Mouse (Mus musculus) layer of hippocampus, postnatal 14 days (tissue): ENCODE results near the gene Kcne4. TPM values are rescaled to one million over a fixed set of nuclear protein-coding genes. Genes with fewer than 3 reads are reported as not detected.
"Not testable (repeated sequence)": the region's sequence is repeated elsewhere in the genome, so short reads cannot be mapped to it uniquely, and the experiment has no call there.

Experiments
- DNase-seq, 2 experiments: peaks; one replicate each; pipeline ENCODE4 v3.0.0; 2021 to 2022; ENCODE audit warnings: low spot score in 2 of 2, mixed read lengths in 1 of 2
- long read RNA-seq, 2 experiments: library from polyadenylated mRNA; stranded (forward); transcript quantifications; one replicate each; pipeline ENCODE4 v2.0.0; 2021
- total RNA-seq, 2 experiments: library from RNA; stranded (reverse); gene quantifications; 2 replicates each; pipeline ENCODE4 v1.2.3; 2021

The Kcne4 gene
- 1 to 10 TPM in 1 of 2 experiments, under 1 TPM in 1; 0.88 to 1.4 TPM for total RNA-seq
- long read RNA-seq, experiment 1, partial matches to known transcripts: 1 of 2 reads
- long read RNA-seq, experiment 1, other reads (novel, unspliced or antisense): 0 of 2 reads
- long read RNA-seq, experiment 2, partial matches to known transcripts: 0 of 1 reads
- long read RNA-seq, experiment 2, other reads (novel, unspliced or antisense): 0 of 1 reads

DNA sequence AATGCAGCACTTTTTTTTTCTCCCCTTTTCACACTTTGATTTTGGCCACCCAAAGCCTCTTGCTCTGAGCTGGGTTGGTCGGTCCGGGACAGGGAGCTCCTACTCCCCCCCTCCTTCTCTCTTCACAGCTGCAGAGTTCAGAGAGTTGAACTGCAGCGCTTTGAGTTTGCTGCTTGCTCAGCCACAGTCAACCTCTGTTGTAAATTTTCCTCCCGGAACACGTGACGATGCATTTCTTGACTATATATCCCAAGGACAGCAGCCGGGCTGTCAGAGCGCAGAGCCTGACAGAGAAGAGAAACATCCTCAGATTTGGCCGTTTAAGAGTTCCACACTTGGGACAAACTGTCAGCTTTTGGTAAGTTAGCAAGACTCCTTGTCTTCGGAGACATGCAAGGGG is at the start of gene Kcne4:
Gene Kcne4, plus strand, starts transcription at position 120 of the 400 bp plus-strand sequence.
- DNase-seq: no peak

DNA sequence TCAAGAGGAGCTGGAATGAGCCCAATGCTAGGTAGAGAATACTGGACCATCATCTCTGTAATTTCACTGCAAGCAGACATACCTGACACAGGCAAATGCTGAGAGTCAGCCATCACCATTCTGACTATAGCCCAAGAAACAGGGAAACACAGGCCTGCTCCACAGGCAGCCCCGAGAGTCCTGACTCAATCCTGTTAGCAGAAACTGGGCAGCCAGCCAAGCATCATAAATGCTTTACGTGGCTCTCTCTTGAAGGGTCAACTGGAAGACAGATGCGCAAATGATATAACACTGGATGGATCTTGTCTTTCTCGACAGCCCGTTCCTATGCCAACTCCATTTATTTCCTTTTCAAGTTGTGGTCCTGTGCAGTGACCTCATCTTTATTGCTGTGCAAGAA is 34.7 kb upstream of the Kcne4 start:
- no peak for DNase-seq

DNA sequence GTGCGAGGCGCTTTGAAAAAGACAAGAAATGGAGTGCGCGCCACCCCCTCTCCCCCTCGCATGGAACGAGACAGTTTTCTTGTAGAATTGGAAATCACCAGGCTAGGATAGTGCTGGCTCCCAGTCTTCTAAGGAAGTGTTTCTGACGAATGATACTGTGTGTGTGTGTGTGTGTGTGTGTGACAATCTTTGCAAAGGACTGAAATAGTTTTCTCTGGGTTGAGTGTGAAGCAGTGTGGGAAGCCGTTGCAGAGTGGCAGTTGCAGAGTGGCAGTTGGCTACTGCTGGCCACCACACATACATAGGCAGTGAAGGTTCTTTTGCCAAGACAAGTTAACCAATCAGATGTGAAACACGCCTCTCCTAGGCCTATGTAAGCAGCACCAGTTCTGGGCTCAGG is 31.6 kb upstream of the Kcne4 start:
- DNase-seq: not testable (repeated sequence)

DNA sequence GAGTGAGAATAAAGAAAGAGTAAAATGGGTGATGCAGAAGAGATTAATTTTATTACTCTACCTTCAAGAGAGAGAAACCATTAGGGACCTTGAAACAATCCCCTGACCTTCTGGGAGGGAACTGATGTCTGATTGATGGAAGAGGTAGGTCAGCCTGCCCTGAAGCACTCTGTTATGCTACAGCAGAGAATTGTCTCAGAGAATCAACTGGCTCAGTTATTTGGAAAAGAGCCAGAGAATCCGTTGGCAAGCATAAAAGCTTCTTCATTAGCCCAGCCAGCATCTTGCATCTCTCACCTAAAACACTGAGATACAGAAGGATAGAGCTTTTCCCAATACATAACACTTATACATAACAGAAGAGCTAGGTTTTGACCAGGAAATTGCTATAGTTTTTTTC is 26.8 kb upstream of the Kcne4 start:
- peak in 1 of 2 experiments; percentile 25 for DNase-seq

DNA sequence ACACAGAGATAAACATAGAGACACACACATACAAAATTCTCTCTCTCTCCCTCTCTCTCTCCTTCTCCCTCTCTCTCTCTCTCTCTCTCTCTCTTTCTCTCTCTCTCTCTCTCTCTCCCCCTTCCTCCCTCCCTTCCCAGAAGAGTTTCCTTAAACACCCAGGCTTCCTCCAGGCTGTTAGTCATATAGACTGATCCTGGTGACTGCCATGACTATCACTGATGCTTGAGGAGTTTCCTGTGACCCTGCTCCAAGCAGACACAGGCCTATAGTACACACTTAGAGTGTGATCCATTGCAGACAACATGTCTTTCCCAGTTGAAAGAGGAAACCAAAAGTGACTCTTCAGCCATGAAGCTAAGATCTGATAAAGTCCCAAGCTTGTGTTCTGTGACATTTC is 9.1 kb upstream of the Kcne4 start:
- DNase-seq: no peak

DNA sequence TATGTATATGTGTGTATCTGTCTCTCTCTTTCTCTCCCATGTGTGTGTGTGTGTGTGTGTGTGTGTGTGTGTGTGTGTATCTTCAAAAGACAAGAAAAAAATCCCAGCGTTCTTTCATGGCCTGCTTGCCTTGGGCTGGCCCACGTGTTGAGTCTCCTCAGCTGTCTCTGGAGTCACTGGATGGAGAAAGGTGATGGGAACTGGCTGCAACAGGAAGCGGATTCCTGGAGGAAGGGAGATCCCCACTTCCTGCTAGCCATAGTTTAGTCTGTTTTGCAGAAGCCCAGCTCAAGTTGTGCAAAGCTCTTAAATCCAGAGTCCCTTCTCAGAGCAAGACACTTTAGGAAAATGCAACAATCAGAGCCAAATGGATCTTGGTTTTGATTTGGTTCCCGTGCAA is 6.7 kb upstream of the Kcne4 start:
- no peak for DNase-seq

DNA sequence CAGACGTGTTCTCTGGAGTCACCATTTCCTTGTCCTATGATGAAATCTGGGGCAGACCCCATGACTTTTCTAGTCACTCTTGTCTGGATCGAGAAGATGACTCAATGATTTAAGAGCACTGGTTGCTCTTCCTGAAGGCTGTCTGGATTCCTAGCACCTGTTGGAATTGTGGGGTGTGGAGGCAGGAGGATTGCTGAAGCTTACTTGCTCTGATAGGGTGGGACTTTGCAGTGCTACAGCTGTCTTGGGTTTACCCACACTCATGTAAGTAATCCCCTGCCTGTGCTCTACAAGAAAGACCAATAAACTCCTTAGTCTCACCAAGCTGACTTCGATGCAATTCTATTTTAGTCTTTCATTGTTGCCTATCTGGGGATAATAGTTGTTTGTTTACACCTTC is 5.7 kb upstream of the Kcne4 start:
- no peak for DNase-seq

DNA sequence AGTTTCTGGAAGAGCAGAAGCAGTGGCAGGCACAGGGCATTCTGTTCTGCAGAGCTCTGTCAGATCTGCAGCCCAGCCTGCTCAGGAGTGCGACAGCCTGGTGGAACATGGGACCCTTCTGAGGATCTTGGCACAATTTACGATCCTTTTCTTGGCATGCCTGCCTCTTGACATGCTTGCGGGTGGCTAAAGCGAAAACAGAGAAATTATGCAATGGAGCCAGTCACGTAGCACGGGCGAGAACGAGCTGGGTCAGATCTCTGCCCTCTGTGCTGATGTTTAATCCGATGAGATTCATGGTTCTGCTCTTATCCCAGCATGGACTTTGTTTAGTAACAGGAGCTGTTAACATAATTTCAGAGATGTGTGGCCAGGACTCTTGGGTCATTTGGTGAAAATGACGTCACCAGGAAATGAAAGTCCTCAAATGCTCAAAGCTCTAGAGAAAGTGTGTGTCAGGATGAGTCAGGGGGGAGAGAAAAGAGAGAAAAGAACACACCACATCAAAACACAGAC is 4.5 kb upstream of the Kcne4 start:
- DNase-seq: no peak

GRCm38 (mm10) chr1:78817756-78818155 is 1.2 kb downstream of the Kcne4 start:
- DNase-seq: no peak

- no peak for DNase-seq
Measured at GRCm38 (mm10) chr1:78818630-78819526, 2.3 kb downstream of the Kcne4 start.

DNA sequence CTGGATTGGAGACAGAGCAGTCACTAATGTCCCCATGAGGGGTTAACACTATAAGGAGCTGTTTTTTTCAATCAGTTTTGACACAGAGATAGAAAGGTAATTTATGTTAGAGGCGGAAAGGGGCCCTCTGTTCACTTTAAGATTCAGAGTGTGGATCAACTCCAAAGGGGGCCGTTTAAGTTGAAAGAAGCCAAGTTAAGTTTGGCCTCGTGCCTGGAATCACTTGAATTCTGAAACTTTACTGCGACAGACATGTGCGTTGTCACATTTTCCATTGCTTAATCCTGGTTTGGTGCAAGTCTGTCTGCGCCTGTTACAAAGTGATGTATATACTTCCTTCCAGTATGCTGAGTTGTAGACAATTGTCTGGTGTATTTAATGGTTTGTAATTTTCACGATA is 3.0 kb downstream of the Kcne4 start:
- peak in 1 of 2 experiments; percentile 30 for DNase-seq

DNA sequence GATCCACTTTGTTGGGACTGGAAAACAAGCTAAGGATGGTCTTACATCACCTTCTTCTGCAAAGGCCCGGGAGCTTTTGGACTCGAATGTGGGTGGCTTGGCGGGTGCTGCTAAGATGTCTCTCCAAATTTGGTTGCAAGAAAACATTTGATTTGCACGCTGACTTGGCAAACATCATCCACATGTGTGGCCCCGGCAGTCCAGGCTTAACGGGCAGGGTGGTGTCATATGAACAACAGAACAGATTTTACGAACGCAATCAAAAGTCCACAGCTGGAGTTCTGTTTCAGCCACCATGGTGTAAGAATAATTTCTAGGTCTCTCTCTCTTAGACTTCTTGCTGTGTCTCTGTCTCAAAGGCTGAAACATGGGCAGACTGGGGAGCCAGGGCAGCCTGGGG is 3.6 kb downstream of the Kcne4 start:
- DNase-seq: no peak

DNA sequence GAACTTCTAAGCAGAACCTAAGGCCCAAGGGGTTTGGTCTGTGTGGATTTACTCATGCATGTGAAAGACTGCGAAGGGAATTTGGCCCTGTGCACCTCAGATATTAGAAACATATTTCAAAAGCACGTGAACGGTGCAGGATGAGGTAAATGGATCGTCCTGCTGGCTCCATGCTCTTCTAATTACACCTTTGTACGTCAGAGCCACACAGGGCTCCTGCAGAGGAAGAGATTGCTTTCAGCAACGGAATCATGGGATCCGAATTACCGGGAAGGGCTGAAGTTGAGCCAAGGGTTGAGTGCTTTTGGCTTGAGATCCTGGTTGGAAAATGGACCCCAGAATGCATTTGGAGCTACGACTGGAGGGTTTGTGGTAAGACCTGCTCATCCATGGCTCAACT is 4.6 kb downstream of the Kcne4 start:
- no peak for DNase-seq

DNA sequence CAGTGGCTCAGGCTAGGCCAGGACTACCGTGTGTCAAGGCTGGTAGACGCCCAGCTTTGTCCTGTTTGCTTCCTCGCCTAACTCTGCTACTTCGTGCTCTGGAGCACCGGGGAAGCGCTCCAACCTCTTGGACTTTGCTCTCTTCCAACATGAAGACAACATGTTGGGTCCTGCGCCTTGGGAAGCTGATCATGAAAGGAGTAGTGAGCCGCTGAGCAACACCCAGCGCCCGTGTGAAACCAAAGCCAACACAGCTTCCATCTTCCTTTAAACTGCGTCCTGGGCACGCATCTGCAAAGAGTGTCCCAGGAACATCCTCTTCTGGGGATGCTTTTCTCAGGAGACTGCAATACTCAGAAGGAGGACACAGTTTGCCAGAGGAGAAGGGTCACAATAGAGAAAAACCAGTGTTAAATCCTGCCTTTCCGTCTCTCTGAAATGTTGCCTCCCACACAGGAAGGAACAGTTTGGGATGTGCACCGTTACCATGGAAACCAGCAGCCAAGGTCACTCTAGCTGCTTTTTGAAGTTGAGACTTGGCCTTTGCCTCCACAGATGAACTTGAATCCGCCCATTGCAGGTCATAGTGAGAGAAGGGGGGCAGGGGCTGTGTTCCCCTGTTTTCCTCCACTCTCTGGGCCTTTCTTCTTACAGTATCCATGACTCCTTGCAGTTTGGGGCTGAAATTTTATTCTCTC is 5.3 kb downstream of the Kcne4 start:
- DNase-seq: no peak

DNA sequence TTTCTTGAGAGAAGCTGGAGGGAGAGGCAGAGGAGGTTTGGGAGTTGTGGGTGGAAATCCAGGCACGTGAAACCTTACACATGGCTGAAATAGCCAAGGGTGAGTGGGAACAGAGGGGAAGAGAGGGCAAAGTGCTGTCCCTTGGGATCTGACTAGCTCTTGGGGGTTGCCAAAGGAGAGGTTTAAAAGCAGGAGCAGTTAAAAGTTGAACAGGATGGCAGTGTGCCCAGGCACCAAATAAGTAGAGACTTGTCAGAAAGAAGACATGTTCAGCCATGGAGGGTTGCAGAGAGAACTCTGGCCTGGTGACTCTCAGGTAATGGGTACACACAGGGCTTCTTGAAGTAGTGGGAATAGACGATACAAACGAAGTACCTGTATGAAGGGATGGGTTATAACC is 8.7 kb downstream of the Kcne4 start:
- DNase-seq: no peak

DNA sequence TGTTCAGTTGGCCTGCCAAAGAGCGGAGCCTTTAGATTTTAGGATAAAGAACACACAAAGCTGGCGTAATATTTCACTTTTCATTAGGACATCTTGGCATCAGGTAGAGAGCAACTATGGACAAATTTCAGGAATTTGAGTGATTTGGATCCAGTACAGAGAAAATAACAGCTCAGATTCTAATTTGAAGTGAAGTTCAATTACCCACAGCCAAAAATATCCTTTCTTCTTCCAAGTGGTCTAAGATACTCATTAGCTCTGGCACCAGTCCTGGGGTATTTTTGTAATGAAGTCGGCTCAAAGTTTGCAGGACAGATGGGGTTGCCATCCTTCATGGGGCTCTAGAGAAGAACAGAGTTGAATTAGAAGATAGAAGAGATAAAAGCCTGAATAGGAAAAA is 21.9 kb downstream of the Kcne4 start:
- DNase-seq: peak in 1 of 2 experiments; percentile 70

- DNase-seq: no peak
Measured at GRCm38 (mm10) chr1:78840769-78841168, 24.2 kb downstream of the Kcne4 start.

DNA sequence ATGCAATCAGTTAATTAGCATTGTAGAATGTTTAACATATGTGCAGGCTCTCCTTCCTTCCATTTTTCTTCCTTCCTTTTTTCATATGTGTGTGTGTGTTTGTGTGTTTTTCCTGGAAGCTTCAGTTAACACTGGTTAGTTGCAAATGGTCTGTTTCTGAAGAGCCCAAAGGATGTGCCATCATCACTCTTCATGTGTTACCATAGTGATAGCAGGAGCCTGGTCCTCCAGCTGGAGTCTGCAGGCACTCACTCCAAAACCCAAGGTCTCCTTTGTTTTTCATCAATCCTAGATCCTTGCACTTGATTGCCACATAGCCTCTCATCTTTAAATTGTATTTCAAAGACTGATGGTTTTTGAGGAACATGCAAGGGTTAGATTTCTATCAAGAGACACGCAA is 29.1 kb downstream of the Kcne4 start:
- DNase-seq: no peak

- no peak for DNase-seq
Measured at GRCm38 (mm10) chr1:78846471-78846870, 29.9 kb downstream of the Kcne4 start.

GRCm38 (mm10) chr1:78852408-78853093 is 36.0 kb downstream of the Kcne4 start:
- peak; percentile 21 to 50 for DNase-seq

GRCm38 (mm10) chr1:78853094-78853445 is 36.5 kb downstream of the Kcne4 start:
- DNase-seq: no peak
